Mouse (Mus musculus): Measurements from ENCODE around the gene Tcap.

- TF ChIP-seq POLR2A (IDR thresholded peaks at IDR 0.05; ENCODE audit: borderline replicate concordance, extremely low read depth, low read depth, low read length) = no peak
- TF ChIP-seq CTCF (IDR thresholded peaks at IDR 0.05; ENCODE audit: insufficient read depth, low read length) = no peak
Observed at GRCm38 (mm10) chr11:98339071-98339501, 44.5 kb upstream of the Tcap start.
